Mouse (Mus musculus): Measurements from ENCODE around the gene Prss22.
A peak's percentile ranks its signal among the peaks of the same experiment; 100 is the strongest.

DNA sequence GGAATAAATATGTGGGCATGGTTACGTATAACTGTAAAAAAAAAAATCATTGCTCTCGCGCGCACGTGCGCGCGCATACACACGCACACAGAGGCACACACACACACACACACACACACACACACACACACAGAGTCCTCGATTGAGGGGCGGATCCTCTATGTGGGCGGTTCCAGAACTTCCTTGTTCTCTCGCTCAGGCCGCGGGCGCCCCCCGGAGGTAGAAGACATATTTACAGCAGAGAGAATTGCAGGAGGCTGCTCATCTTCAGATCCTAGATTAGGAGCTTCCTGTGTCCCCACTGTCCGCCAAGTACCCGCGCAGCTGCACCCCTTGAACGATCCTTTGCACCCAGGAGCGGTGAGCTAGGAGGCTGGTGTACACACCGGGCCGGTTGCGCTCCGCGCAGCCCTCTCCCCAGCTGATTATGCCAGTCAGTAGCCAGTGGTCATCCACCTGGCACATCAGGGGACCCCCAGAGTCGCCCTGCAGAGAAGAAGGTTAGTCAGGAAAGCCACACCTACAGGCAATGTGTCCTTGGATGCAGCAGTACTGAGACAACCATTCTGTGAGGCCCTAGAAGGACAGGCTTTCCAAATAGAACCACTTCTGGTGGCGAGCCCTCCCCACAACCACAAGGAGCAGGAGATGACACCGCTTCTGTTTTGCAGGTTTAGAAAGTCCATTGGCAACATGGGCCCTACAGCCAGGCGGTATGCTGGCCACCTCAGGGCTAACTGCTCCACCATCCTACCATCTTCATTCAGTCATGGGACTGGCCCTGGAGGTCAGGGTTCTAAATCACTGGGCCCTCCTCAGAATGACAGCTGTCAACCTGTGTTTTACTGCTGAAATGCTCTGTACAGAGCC lies 4.1 kb downstream of the Prss22 start:
- TF ChIP-seq POLR2A (IDR thresholded peaks at IDR 0.05; ENCODE audit: low read depth, low read length), result no peak
- TF ChIP-seq CTCF (IDR thresholded peaks at IDR 0.05; ENCODE audit: extremely low read depth, insufficient read depth, insufficient read length, insufficient replicate concordance), result peak; percentile 53; the same call in 1 of the 2 replicates

Data from spleen, adult 2 months (tissue).